Comparison of ENCODE assay signal across 8 mouse cellular contexts in the genomic region with DNA sequence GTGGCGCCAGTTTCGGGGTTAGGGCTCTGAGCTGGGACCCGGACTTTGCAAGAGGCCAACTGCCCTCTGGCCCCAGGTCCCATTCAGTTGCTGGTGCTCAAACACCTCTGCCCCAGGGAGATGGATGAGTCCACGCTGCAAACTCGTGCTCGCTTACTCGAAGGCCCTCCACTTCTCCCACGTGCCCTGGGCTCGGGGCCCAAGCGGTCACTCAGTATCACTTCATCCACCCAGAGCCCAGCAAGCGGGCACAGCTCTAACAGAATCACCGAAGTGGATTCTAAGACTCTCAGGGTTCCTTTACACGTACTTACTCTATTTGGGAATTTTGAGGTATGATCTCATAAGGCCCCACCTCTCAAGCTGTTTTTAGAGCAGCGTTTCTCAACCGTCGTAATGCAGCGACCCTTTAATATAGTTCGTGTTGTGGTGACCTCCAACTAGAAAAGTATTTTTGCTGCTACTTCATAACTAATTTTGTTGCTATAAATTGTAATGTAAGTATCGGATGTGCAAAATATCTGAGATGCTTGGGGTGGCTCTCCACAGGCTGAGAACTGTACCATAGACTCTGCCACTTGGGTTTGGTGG. TPM values are rescaled to one million over a fixed set of nuclear protein-coding genes. Genes with fewer than 3 reads are reported as not detected.
DNase-seq lines count a peak whose midpoint lies in the region; ATAC-seq and TF ChIP-seq lines count a peak whose summit lies in the region.

No protein-coding gene starts in this region.

- peak overlapping the region; percentile 87 for H3K27ac ChIP-seq in forebrain, embryonic 11.5 days (ENCODE audit: low read depth, low read length)
- H3K27ac ChIP-seq in stomach, postnatal 0 days (replicated peaks): peak overlapping the region; percentile 100

- no peaks in the 10 kb centered on the region for H3K9me3 ChIP-seq in forebrain, embryonic 11.5 days (ENCODE audit: control insufficient read depth, low read length)
- no peaks in the 10 kb centered on the region for H3K9me3 ChIP-seq in stomach, postnatal 0 days (ENCODE audit: control insufficient read depth, low read length)

- H3K79me2 ChIP-seq in C2C12 (ENCODE audit: control insufficient read depth, insufficient read depth): peaks cover 40% of the 10 kb centered on the region

- no peak for TF ChIP-seq CTCF in C2C12 (IDR thresholded peaks at IDR 0.05; ENCODE audit: control insufficient read depth, insufficient read depth, insufficient read length)
- TF ChIP-seq CTCF in stomach, postnatal 0 days (IDR thresholded peaks at IDR 0.05; ENCODE audit: low read depth): no peak

- H3K4me3 ChIP-seq in C2C12 (ENCODE audit: insufficient read depth, poor library complexity, severe bottlenecking): peak overlapping the region; percentile 93
- peak overlapping the region; percentile 62 for H3K4me3 ChIP-seq in forebrain, embryonic 11.5 days (ENCODE audit: low read depth, low read length)
- H3K4me3 ChIP-seq in stomach, postnatal 0 days (ENCODE audit: low read depth, low read length): peak overlapping the region; percentile 85

- H3ac ChIP-seq in C2C12 (ENCODE audit: control insufficient read depth, insufficient read length, low read depth): peak overlapping the region; percentile 65

- H3K9ac ChIP-seq in forebrain, embryonic 11.5 days (ENCODE audit: low read length): peak overlapping the region; percentile 76
- H3K9ac ChIP-seq in stomach, postnatal 0 days (ENCODE audit: low read length): peak overlapping the region; percentile 99

- peak; percentile 16 for DNase-seq in cerebellum, adult 11 months
- no peak for DNase-seq in cerebellum, postnatal 36 days
- DNase-seq in forebrain, embryonic 11.5 days (ENCODE audit: low spot score): no peak
- peak; percentile 84 for DNase-seq in kidney, adult 9 months
- DNase-seq in lung, postnatal 25 days (ENCODE audit: low spot score): peak; percentile 73
- DNase-seq in stomach, postnatal 0 days (ENCODE audit: low spot score): no peak
- no peak for DNase-seq in frontal cortex, postnatal 14 days (ENCODE audit: low spot score in 2 of 2)

- peaks cover 36% of the 10 kb centered on the region for H3K79me3 ChIP-seq in C2C12 (ENCODE audit: low read depth)

- H3K4me2 ChIP-seq in forebrain, embryonic 11.5 days (ENCODE audit: low read depth, low read length, severe bottlenecking): peak overlapping the region; percentile 82
- peak overlapping the region; percentile 79 for H3K4me2 ChIP-seq in stomach, postnatal 0 days (replicated peaks; ENCODE audit: low read depth)

- WGBS in forebrain, embryonic 11.5 days: 30% methylated on average over 19 of the region's 19 CpGs
- WGBS in stomach, postnatal 0 days: 10% methylated on average over 19 of the region's 19 CpGs

- H3K27me3 ChIP-seq in C2C12 (ENCODE audit: control insufficient read depth, insufficient read depth, insufficient read length): no peaks in the 10 kb centered on the region
- H3K27me3 ChIP-seq in forebrain, embryonic 11.5 days (ENCODE audit: control insufficient read depth, insufficient read depth, low read length): no peaks in the 10 kb centered on the region
- H3K27me3 ChIP-seq in stomach, postnatal 0 days (ENCODE audit: control insufficient read depth, insufficient read depth, low read length): no peaks in the 10 kb centered on the region

- peaks cover 3% of the 10 kb centered on the region; the same call in 1 of the 2 replicates for H3K4me1 ChIP-seq in forebrain, embryonic 11.5 days (replicated peaks; ENCODE audit: control insufficient read depth, insufficient read depth, low read length)
- no peaks in the 10 kb centered on the region; the same call in 1 of the 2 replicates for H3K4me1 ChIP-seq in stomach, postnatal 0 days (replicated peaks; ENCODE audit: control insufficient read depth, insufficient read depth)

- H3K36me3 ChIP-seq in C2C12 (ENCODE audit: control insufficient read depth, insufficient read depth): peaks cover 18% of the 10 kb centered on the region
- no peaks in the 10 kb centered on the region for H3K36me3 ChIP-seq in forebrain, embryonic 11.5 days (ENCODE audit: control insufficient read depth, insufficient read depth, low read length)
- H3K36me3 ChIP-seq in stomach, postnatal 0 days (ENCODE audit: control insufficient read depth, insufficient read depth, low read length): no peaks in the 10 kb centered on the region

- ATAC-seq in forebrain, embryonic 11.5 days (replicated peaks; ENCODE audit: low FRiP score): no peak; the same call in 1 of the 2 replicates
- ATAC-seq in stomach, postnatal 0 days (ENCODE audit: low FRiP score, low TSS enrichment): no peak

- TF ChIP-seq EP300 in stomach, postnatal 0 days (optimal IDR thresholded peaks at IDR 0.05): no peak

TF ChIP-seq in C2C12, 6 proteins besides CTCF, POLR2A, EP300 and RAD21:
- no peak for TF ChIP-seq MYOD1 (IDR thresholded peaks at IDR 0.05; ENCODE audit: control insufficient read depth, insufficient read length, low read depth)
- no peak for TF ChIP-seq FOSL1 (IDR thresholded peaks at IDR 0.05; ENCODE audit: insufficient read depth, low read length, poor library complexity, severe bottlenecking)
- no peak for TF ChIP-seq MYOG (IDR thresholded peaks at IDR 0.05; ENCODE audit: control insufficient read depth, extremely low read depth, insufficient read length)
- TF ChIP-seq MAX (IDR thresholded peaks at IDR 0.05): no peak
- no peak for TF ChIP-seq CEBPB (IDR thresholded peaks at IDR 0.05; ENCODE audit: low read depth)
- TF ChIP-seq USF1 (IDR thresholded peaks at IDR 0.05; ENCODE audit: low read depth): no peak

RNA-seq across cellular contexts. Expression of gene Nfe2l2, which starts 0.8 kb away (rescaled TPM):
- polyA plus RNA-seq in C2C12 (2012; fragmentation: generic; extraction: Trizol): 48.4 TPM
- 26.8 and 27.0 TPM in 2 replicates for polyA plus RNA-seq in forebrain, embryonic 11.5 days (2014; fragmentation: Nextera tagmentation; extraction: Ambion mirVana)
- 125 and 144 TPM in 2 replicates for polyA plus RNA-seq in stomach, postnatal 0 days (2015; fragmentation: Nextera tagmentation; extraction: Ambion mirVana)

RNA-seq across cellular contexts. Expression of gene Hnrnpa3, which starts 46.2 kb away (rescaled TPM):
- polyA plus RNA-seq in C2C12 (2012; fragmentation: generic; extraction: Trizol): 341 TPM
- polyA plus RNA-seq in forebrain, embryonic 11.5 days (2014; fragmentation: Nextera tagmentation; extraction: Ambion mirVana): 318 and 325 TPM in 2 replicates
- polyA plus RNA-seq in stomach, postnatal 0 days (2015; fragmentation: Nextera tagmentation; extraction: Ambion mirVana): 116 and 127 TPM in 2 replicates

Comparison
In these comparisons a context has a peak if more than half of its experiments do, and no peak if none do; other contexts are left out.
1. DNase-seq: peak in cerebellum, adult 11 months (single experiment), kidney, adult 9 months (single experiment) and lung, postnatal 25 days (single experiment); none in cerebellum, postnatal 36 days (0 of 2), forebrain, embryonic 11.5 days (single experiment), stomach, postnatal 0 days (single experiment) and frontal cortex, postnatal 14 days (0 of 2).
2. Peak in every context shown above with its lines, with median percentiles within 50 percentile points of each other: H3K4me3 ChIP-seq.